Mouse (Mus musculus) bone marrow, adult 2 months (tissue): ENCODE results near the gene Cdk12.

Experiments
- CTCF ChIP-seq: fragments of 200-500 bp; IDR thresholded peaks from 2 replicates; pipeline ENCODE4 v1.5.1; 2011; ENCODE audit warnings: low read length, control low read depth; ENCODE audit not compliant: control insufficient read depth, insufficient read depth
- POLR2A ChIP-seq: fragments of 200-500 bp; IDR thresholded peaks from 2 replicates; pipeline ENCODE4 v1.6.1; 2011; ENCODE audit warnings: low read depth, mild to moderate bottlenecking, control low read depth, low read length, borderline replicate concordance; ENCODE audit not compliant: control insufficient read depth

DNA sequence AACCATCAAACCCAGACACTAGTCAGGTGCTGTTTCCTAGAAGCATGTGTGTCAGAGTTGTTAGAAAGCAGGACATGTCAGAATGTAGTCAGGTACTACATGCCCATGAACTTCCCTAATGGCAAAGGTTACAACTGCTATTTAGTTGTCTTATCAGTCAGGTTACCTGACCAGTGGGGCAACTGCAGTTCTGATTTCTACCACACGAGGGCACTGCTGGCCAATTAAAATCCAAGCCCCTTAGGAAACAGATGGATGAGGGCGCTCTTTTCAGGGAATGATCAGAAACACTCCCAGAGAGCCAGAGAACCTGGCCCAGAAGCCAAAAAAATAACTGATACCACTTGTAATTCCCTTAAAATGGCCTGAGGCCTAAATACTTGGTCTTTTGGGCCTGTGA, 62.2 kb downstream of the Cdk12 start:
- TF ChIP-seq CTCF: peak; percentile 62
- no peak for TF ChIP-seq POLR2A
